In the genomic region with DNA sequence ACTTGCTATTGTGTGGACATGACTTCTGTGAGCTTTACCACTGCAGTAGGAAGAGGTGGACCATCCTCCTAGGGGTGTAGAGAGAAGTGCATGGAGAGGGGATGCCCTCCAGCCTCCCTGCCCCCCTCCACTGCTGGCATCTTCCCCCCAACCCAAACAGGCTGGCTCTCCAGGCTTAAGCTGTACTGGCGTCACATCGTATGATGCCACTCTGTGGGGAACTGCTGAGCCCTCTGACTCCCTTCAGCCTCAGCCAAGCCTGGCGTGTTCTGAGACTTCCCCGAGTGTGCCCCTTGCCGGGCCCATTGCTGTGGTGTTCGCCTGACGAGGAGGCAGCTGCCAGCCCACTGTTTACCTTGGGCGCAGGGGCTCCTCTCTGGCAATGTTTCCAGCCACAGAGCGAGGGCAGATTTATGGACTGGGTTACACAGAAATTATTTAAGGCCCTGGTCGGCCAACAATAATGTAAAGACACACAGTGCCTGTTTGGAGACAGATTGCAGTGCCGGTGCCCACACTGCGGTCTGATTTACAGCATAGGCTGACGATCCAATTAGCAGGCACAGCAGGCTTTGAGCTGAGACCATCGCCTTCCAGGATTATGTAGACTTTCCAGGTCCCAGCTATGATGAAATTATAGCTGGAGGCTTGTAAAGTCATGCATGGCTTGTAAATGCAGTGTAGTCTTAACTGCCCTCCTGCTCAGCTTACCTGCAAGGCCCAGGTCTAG, we compare ENCODE assay signal across 11 mouse cellular contexts.
DNase-seq lines count a peak whose midpoint lies in the region; ATAC-seq and TF ChIP-seq lines count a peak whose summit lies in the region.
"Had no signal": no experiment of that assay in that cellular context is flagged by ENCODE, and none has a peak within 500 bp of the region (broad histone marks: within the 10 kb centered on the region; RNA-seq: fewer than 3 reads in every experiment).

No protein-coding gene starts in this region.

- no peak for DNase-seq in kidney, postnatal 36 days
- peak; percentile 62 for DNase-seq in midbrain, postnatal 0 days (ENCODE audit: low spot score)
- DNase-seq in embryo, embryonic 9.5 days (ENCODE audit: extremely low spot score), result no peak
- DNase-seq: gastrocnemius, postnatal 25 days; thymus, postnatal 36 days had no signal

- H3K36me3 ChIP-seq in kidney, embryonic 14.5 days (ENCODE audit: control insufficient read depth, insufficient read depth, low read length), result no peaks in the 10 kb centered on the region
- no peaks in the 10 kb centered on the region for H3K36me3 ChIP-seq in forebrain, embryonic 12.5 days (replicated peaks)
- no peaks in the 10 kb centered on the region for H3K36me3 ChIP-seq in hindbrain, embryonic 15.5 days
- H3K36me3 ChIP-seq in midbrain, postnatal 0 days (ENCODE audit: insufficient read depth, low read length), result no peaks in the 10 kb centered on the region
- no peaks in the 10 kb centered on the region for H3K36me3 ChIP-seq in heart, embryonic 11.5 days (ENCODE audit: control insufficient read depth, insufficient read depth, low read length)
- H3K36me3 ChIP-seq: embryonic facial prominence, embryonic 12.5 days had no signal

- peak; percentile 45 for ATAC-seq in kidney, embryonic 14.5 days (ENCODE audit: low FRiP score, low TSS enrichment)
- no peak for ATAC-seq in forebrain, embryonic 12.5 days (ENCODE audit: low FRiP score)
- peak; percentile 77 for ATAC-seq in hindbrain, embryonic 15.5 days (ENCODE audit: low FRiP score, low read depth)
- 0 out of 2 replicates have a peak, but pooled peaks have one; percentile 20 for ATAC-seq in midbrain, postnatal 0 days (ENCODE audit: low FRiP score)
- no peak for ATAC-seq in megakaryocyte-erythroid progenitor cell, adult 5-6 weeks (replicated peaks; ENCODE audit: low FRiP score, low TSS enrichment, poor library complexity, severe bottlenecking)
- ATAC-seq in heart, embryonic 11.5 days (replicated peaks; ENCODE audit: insufficient number of reproducible peaks, low FRiP score, low TSS enrichment), result no peak

- H3K9ac ChIP-seq in kidney, embryonic 14.5 days (ENCODE audit: low read depth, low read length), result peak overlapping the region; percentile 34; the same call in 1 of the 2 replicates
- no peak overlapping the region for H3K9ac ChIP-seq in forebrain, embryonic 12.5 days
- no peak overlapping the region for H3K9ac ChIP-seq in hindbrain, embryonic 15.5 days
- H3K9ac ChIP-seq in midbrain, postnatal 0 days (replicated peaks; ENCODE audit: low read length, poor library complexity, severe bottlenecking), result 0 out of 2 replicates have a peak overlapping the region, but pooled peaks have one; percentile 13
- H3K9ac ChIP-seq in heart, embryonic 11.5 days (ENCODE audit: low read depth, low read length), result no peak overlapping the region
- H3K9ac ChIP-seq: embryonic facial prominence, embryonic 12.5 days had no signal

- no peaks in the 10 kb centered on the region for H3K9me3 ChIP-seq in kidney, embryonic 14.5 days (ENCODE audit: control insufficient read depth, low read length)
- H3K9me3 ChIP-seq in forebrain, embryonic 12.5 days, result no peaks in the 10 kb centered on the region
- H3K9me3 ChIP-seq in hindbrain, embryonic 15.5 days, result no peaks in the 10 kb centered on the region
- H3K9me3 ChIP-seq in midbrain, postnatal 0 days (ENCODE audit: low read length), result no peaks in the 10 kb centered on the region
- H3K9me3 ChIP-seq in heart, embryonic 11.5 days (replicated peaks; ENCODE audit: control insufficient read depth, low read length), result no peaks in the 10 kb centered on the region
- H3K9me3 ChIP-seq: embryonic facial prominence, embryonic 12.5 days had no signal

- H3K4me2 ChIP-seq in kidney, embryonic 14.5 days (replicated peaks; ENCODE audit: low read depth, low read length), result no peak overlapping the region
- no peak overlapping the region for H3K4me2 ChIP-seq in forebrain, embryonic 12.5 days
- no peak overlapping the region for H3K4me2 ChIP-seq in hindbrain, embryonic 15.5 days
- H3K4me2 ChIP-seq in midbrain, postnatal 0 days (ENCODE audit: low read depth, low read length, poor library complexity, severe bottlenecking), result no peak overlapping the region
- H3K4me2 ChIP-seq in heart, embryonic 11.5 days, result no peak overlapping the region
- H3K4me2 ChIP-seq: embryonic facial prominence, embryonic 12.5 days had no signal

- H3K27me3 ChIP-seq in kidney, embryonic 14.5 days (ENCODE audit: control insufficient read depth, insufficient read depth, low read length), result no peaks in the 10 kb centered on the region
- no peaks in the 10 kb centered on the region for H3K27me3 ChIP-seq in forebrain, embryonic 12.5 days
- no peaks in the 10 kb centered on the region for H3K27me3 ChIP-seq in hindbrain, embryonic 15.5 days
- no peaks in the 10 kb centered on the region for H3K27me3 ChIP-seq in midbrain, postnatal 0 days (ENCODE audit: insufficient read depth, low read length)
- H3K27me3 ChIP-seq in heart, embryonic 11.5 days (ENCODE audit: control insufficient read depth, insufficient read depth, low read length), result no peaks in the 10 kb centered on the region
- H3K27me3 ChIP-seq: embryonic facial prominence, embryonic 12.5 days had no signal

- H3K4me1 ChIP-seq in kidney, embryonic 14.5 days (ENCODE audit: control insufficient read depth, insufficient read depth, low read length), result peaks cover 6% of the 10 kb centered on the region; the same call in 1 of the 2 replicates
- H3K4me1 ChIP-seq in forebrain, embryonic 12.5 days, result peaks cover 11% of the 10 kb centered on the region
- H3K4me1 ChIP-seq in hindbrain, embryonic 15.5 days (replicated peaks), result peaks cover 6% of the 10 kb centered on the region
- H3K4me1 ChIP-seq in midbrain, postnatal 0 days (ENCODE audit: insufficient read depth, low read length), result no peaks in the 10 kb centered on the region
- H3K4me1 ChIP-seq in heart, embryonic 11.5 days (ENCODE audit: control insufficient read depth, insufficient read depth, low read length), result peaks cover 6% of the 10 kb centered on the region; the same call in 1 of the 2 replicates

- TF ChIP-seq CTCF in midbrain, postnatal 0 days (IDR thresholded peaks at IDR 0.05), result no peak

- H3K27ac ChIP-seq in kidney, embryonic 14.5 days (ENCODE audit: low read depth, low read length), result no peak overlapping the region
- H3K27ac ChIP-seq in forebrain, embryonic 12.5 days, result peak overlapping the region; percentile 14; the same call in 1 of the 2 replicates
- H3K27ac ChIP-seq in hindbrain, embryonic 15.5 days (replicated peaks), result peak overlapping the region; percentile 49; the same call in 1 of the 2 replicates
- no peak overlapping the region for H3K27ac ChIP-seq in midbrain, postnatal 0 days (ENCODE audit: low read depth, low read length)
- H3K27ac ChIP-seq in heart, embryonic 11.5 days (ENCODE audit: low read depth, low read length), result no peak overlapping the region
- H3K27ac ChIP-seq: embryonic facial prominence, embryonic 12.5 days had no signal

- WGBS in kidney, embryonic 14.5 days, result 18% methylated on average over 14 of the region's 14 CpGs
- WGBS in forebrain, embryonic 12.5 days, result 65% methylated on average over 14 of the region's 14 CpGs
- WGBS in hindbrain, embryonic 15.5 days, result 42% methylated on average over 14 of the region's 14 CpGs
- 57% methylated on average over 14 of the region's 14 CpGs for WGBS in midbrain, postnatal 0 days
- 71% methylated on average over 14 of the region's 14 CpGs for WGBS in heart, embryonic 11.5 days (ENCODE audit: insufficient replicate concordance)

- no peak overlapping the region for H3K4me3 ChIP-seq in kidney, embryonic 14.5 days (ENCODE audit: low read length)
- H3K4me3 ChIP-seq in forebrain, embryonic 12.5 days (replicated peaks), result no peak overlapping the region
- no peak overlapping the region for H3K4me3 ChIP-seq in hindbrain, embryonic 15.5 days
- H3K4me3 ChIP-seq in midbrain, postnatal 0 days (ENCODE audit: low read depth, low read length), result no peak overlapping the region
- H3K4me3 ChIP-seq in heart, embryonic 11.5 days (ENCODE audit: low read depth, low read length), result no peak overlapping the region
- H3K4me3 ChIP-seq: embryonic facial prominence, embryonic 12.5 days had no signal

Comparison
In these comparisons a context has a peak if more than half of its experiments do, and no peak if none do; other contexts are left out.
1. ATAC-seq: peak in kidney, embryonic 14.5 days (single experiment), hindbrain, embryonic 15.5 days (single experiment) and midbrain, postnatal 0 days (single experiment); none in forebrain, embryonic 12.5 days (single experiment), megakaryocyte-erythroid progenitor cell, adult 5-6 weeks (single experiment) and heart, embryonic 11.5 days (single experiment).
2. H3K27ac ChIP-seq: peak in forebrain, embryonic 12.5 days (single experiment) and hindbrain, embryonic 15.5 days (single experiment); none in kidney, embryonic 14.5 days (single experiment), midbrain, postnatal 0 days (single experiment) and heart, embryonic 11.5 days (single experiment).
3. H3K9ac ChIP-seq: peak in kidney, embryonic 14.5 days (single experiment) and midbrain, postnatal 0 days (single experiment); none in forebrain, embryonic 12.5 days (single experiment), hindbrain, embryonic 15.5 days (single experiment) and heart, embryonic 11.5 days (single experiment).